Mouse (Mus musculus): Measurements from ENCODE around the gene Ypel3. TPM values are rescaled to one million over a fixed set of nuclear protein-coding genes. Genes with fewer than 3 reads are reported as not detected.

The Ypel3 gene
- polyA plus RNA-seq, 1 experiment from 2014 or later = 218 TPM

GRCm38 (mm10) chr7:126746798-126747197 is 30.0 kb upstream of the Ypel3 start:
- ATAC-seq (ENCODE audit: low FRiP score, low TSS enrichment) (no peak), DNase-seq (no peak)
- 51% methylated on average over 6 of the region's 6 CpGs for WGBS
- Histone ChIP-seq H3K36me3 (ENCODE audit: control insufficient read depth, insufficient read depth, low read length) (no peaks in the 10 kb centered on the region), H3K4me3 (replicated peaks; ENCODE audit: low read depth, low read length) (no peak overlapping the region), H3K4me1 (ENCODE audit: control insufficient read depth, insufficient read depth, low read length) (no peaks in the 10 kb centered on the region), H3K9ac (replicated peaks; ENCODE audit: low read length) (no peak overlapping the region), H3K4me2 (ENCODE audit: low read length) (no peak overlapping the region), H3K27ac (replicated peaks; ENCODE audit: low read depth, low read length) (no peak overlapping the region), H3K9me3 (ENCODE audit: control insufficient read depth, low read length) (no peaks in the 10 kb centered on the region), H3K27me3 (ENCODE audit: control insufficient read depth, insufficient read depth, low read length) (no peaks in the 10 kb centered on the region)

DNA sequence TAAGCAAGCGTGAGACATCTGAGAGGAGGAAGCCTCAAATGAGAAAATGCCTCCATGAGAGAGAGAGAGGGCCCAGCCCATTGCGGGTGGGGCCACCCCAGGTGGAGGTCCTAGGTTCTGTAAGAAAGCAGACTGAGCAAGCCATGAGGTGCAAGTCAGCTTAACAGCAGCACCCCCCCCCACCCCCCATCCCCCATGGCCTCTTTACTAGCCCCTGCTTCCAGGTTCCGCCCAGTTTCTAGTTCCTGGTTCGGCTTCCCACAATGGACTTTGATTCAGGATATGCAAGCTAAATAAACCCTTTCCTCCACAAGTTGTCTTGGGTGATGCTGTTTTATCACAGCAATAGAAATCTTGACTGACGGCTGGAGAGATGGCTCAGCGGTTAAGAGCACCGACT is 27.9 kb upstream of the Ypel3 start:
- ATAC-seq (ENCODE audit: low FRiP score, low TSS enrichment) (no peak), DNase-seq (no peak)
- no peaks in the 10 kb centered on the region for H3K36me3 ChIP-seq (ENCODE audit: control insufficient read depth, insufficient read depth, low read length)
- WGBS = 85% methylated on average over 7 of the region's 7 CpGs
- H3K27ac ChIP-seq (replicated peaks; ENCODE audit: low read depth, low read length) = no peak overlapping the region
- H3K27me3 ChIP-seq (ENCODE audit: control insufficient read depth, insufficient read depth, low read length) = no peaks in the 10 kb centered on the region
- no peak overlapping the region for H3K4me3 ChIP-seq (replicated peaks; ENCODE audit: low read depth, low read length)
- no peaks in the 10 kb centered on the region for H3K9me3 ChIP-seq (ENCODE audit: control insufficient read depth, low read length)
- no peak overlapping the region for H3K9ac ChIP-seq (replicated peaks; ENCODE audit: low read length)
- no peaks in the 10 kb centered on the region for H3K4me1 ChIP-seq (ENCODE audit: control insufficient read depth, insufficient read depth, low read length)
- no peak overlapping the region for H3K4me2 ChIP-seq (ENCODE audit: low read length)

GRCm38 (mm10) chr7:126749582-126750343 is 27.0 kb upstream of the Ypel3 start:
- ATAC-seq (ENCODE audit: low FRiP score, low TSS enrichment) (no peak), DNase-seq (no peak)
- Histone ChIP-seq H3K9me3 (ENCODE audit: control insufficient read depth, low read length) (no peaks in the 10 kb centered on the region), H3K27ac (replicated peaks; ENCODE audit: low read depth, low read length) (no peak overlapping the region), H3K4me3 (replicated peaks; ENCODE audit: low read depth, low read length) (no peak overlapping the region), H3K4me1 (ENCODE audit: control insufficient read depth, insufficient read depth, low read length) (no peaks in the 10 kb centered on the region), H3K27me3 (ENCODE audit: control insufficient read depth, insufficient read depth, low read length) (no peaks in the 10 kb centered on the region), H3K4me2 (ENCODE audit: low read length) (no peak overlapping the region), H3K9ac (replicated peaks; ENCODE audit: low read length) (no peak overlapping the region), H3K36me3 (ENCODE audit: control insufficient read depth, insufficient read depth, low read length) (no peaks in the 10 kb centered on the region)
- 95% methylated on average over 17 of the region's 17 CpGs for WGBS

DNA sequence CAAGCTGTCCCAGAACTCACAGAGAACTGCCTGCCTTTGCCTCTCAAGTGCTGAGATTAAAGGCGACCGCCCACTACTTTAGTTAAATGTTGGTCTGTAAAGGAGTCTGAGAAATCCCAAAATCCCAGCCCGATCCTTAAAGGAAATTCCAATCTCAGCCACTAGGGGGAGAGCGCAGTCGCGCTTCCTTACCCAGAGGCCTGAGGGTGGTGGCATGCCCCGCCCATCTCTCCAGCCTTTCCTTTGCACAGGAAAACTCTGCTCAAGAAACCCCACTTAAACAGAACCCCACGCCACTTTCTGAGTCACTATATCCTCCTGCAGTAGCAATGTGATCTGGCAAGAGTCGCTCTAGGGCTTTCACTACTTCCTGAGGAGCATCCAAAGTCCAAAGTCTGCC is 21.9 kb upstream of the Ypel3 start:
- H3K36me3 ChIP-seq (ENCODE audit: control insufficient read depth, insufficient read depth, low read length) = no peaks in the 10 kb centered on the region
- H3K4me1 ChIP-seq (ENCODE audit: control insufficient read depth, insufficient read depth, low read length) = no peaks in the 10 kb centered on the region; the same call in 1 of the 2 replicates
- no peak overlapping the region for H3K9ac ChIP-seq (replicated peaks; ENCODE audit: low read length)
- ATAC-seq (ENCODE audit: low FRiP score, low TSS enrichment) (peak; percentile 68; the same call in 1 of the 2 replicates), DNase-seq (peak; percentile 89)
- no peak overlapping the region for H3K27ac ChIP-seq (replicated peaks; ENCODE audit: low read depth, low read length)
- no peak overlapping the region for H3K4me2 ChIP-seq (ENCODE audit: low read length)
- no peaks in the 10 kb centered on the region for H3K9me3 ChIP-seq (ENCODE audit: control insufficient read depth, low read length)
- no peaks in the 10 kb centered on the region for H3K27me3 ChIP-seq (ENCODE audit: control insufficient read depth, insufficient read depth, low read length)
- no peak overlapping the region for H3K4me3 ChIP-seq (replicated peaks; ENCODE audit: low read depth, low read length)
- WGBS = under 1% methylated on average over 9 of the region's 9 CpGs

DNA sequence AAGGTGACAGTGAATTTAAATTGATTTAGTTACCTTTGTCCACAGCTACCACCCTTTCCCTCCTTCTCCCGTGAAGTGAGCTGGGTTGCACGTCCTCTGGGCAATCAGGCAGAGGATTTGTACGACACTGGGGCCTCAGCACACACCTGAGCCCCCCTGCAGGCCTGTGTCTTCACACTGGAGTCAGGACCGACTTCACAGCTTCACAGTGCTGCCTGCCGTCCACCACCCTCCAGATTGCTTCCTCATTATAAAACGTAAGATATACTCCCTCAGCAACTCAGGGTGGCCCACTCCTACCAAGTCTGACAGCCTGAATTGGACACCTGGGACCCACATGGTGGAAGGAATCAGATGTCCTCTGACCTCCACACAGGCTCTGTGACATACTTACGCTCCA is 18.2 kb upstream of the Ypel3 start:
- ATAC-seq (ENCODE audit: low FRiP score, low TSS enrichment) (no peak), DNase-seq (no peak)
- Histone ChIP-seq H3K27ac (replicated peaks; ENCODE audit: low read depth, low read length) (no peak overlapping the region), H3K9ac (replicated peaks; ENCODE audit: low read length) (no peak overlapping the region), H3K4me2 (ENCODE audit: low read length) (0 out of 2 replicates have a peak overlapping the region, but pooled peaks have one; percentile 88), H3K27me3 (ENCODE audit: control insufficient read depth, insufficient read depth, low read length) (no peaks in the 10 kb centered on the region), H3K36me3 (ENCODE audit: control insufficient read depth, insufficient read depth, low read length) (peaks cover 14% of the 10 kb centered on the region), H3K4me3 (replicated peaks; ENCODE audit: low read depth, low read length) (no peak overlapping the region), H3K9me3 (ENCODE audit: control insufficient read depth, low read length) (no peaks in the 10 kb centered on the region), H3K4me1 (ENCODE audit: control insufficient read depth, insufficient read depth, low read length) (peaks cover 15% of the 10 kb centered on the region)
- whole genome bisulfite sequencing = 67% methylated on average over 7 of the region's 7 CpGs

DNA sequence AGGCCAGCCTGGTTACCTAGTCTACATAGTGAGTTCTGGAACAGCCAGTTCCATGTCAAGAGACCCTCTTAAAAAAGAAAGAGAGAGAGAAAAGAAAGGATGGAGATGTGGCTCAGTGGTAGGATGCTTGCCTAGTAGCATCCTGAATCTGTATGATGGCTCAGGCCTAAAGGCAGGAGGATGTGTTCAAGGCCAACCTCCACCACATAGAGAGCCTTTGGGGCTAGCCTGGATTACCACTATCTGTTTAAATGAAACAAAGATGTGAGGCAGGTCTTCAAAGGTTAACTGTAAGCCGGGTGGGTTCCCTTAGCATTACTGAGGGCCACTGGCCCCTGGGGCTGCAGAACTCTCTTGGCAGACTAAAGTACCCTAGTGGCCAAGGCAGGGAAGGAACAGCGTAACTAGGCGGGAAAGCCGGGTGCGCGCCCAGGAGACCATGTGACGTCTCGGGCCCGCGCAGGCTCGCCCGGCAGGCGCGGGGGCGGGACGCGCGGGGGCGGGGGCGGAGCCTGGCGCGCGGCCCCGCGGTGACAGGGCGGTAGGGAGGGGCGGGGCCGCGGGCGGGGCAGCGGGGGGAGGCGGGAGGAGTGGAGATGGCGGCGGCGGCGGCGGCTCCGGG is 17.6 kb upstream of the Ypel3 start, which contains the start of gene Mapk3:
TSS of gene Mapk3 (plus strand) at position 552 of the 622 bp plus-strand sequence.
- 2% methylated on average over 29 of the region's 38 CpGs for WGBS
- Histone ChIP-seq H3K4me1 (ENCODE audit: control insufficient read depth, insufficient read depth, low read length) (peaks cover 15% of the 10 kb centered on the region), H3K4me2 (ENCODE audit: low read length) (peak within 1 kb of the TSS; percentile 88), H3K9me3 (ENCODE audit: control insufficient read depth, low read length) (no peaks in the 10 kb centered on the region), H3K9ac (replicated peaks; ENCODE audit: low read length) (peak within 1 kb of the TSS; percentile 70), H3K27ac (replicated peaks; ENCODE audit: low read depth, low read length) (peak within 1 kb of the TSS; percentile 87), H3K4me3 (replicated peaks; ENCODE audit: low read depth, low read length) (peak within 1 kb of the TSS; percentile 61), H3K27me3 (ENCODE audit: control insufficient read depth, insufficient read depth, low read length) (no peaks in the 10 kb centered on the region), H3K36me3 (ENCODE audit: control insufficient read depth, insufficient read depth, low read length) (peaks cover 20% of the 10 kb centered on the region)
- peak; percentile 61 for ATAC-seq (ENCODE audit: low FRiP score, low TSS enrichment)
- DNase-seq = peak; percentile 96

DNA sequence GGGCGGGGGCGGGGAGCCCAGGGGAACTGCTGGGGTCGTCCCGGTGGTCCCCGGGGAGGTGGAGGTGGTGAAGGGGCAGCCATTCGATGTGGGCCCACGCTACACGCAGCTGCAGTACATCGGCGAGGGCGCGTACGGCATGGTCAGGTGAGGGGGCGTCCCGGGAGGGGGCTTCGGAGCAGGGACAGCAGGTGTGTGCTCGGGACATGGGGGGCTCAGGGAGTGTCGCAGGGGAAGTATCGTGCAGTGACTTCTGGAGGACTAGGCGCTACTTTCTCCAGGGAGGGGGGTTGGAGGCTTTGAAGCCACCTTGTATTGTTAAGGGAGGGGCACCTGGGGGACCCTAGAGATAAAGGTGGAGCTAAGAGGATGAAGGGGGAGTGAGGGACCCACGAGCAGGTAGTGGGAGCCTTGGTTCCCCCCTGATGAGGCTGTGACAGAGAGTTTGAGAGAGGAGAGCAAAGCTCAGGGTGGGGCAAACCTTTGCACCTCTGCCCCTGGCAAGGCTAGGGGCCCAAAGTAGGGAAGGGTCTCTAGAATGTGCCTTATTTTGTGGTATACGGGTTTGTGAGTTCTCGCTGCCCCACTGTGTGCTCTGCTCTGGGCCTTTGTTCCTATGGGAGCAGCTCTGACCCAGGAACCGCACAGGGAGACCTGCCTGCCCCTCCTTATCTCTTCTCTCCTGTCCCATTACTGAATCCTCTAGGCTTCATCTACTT is 16.9 kb upstream of the Ypel3 start:
- peak overlapping the region; percentile 87 for H3K27ac ChIP-seq (replicated peaks; ENCODE audit: low read depth, low read length)
- DNase-seq (no peak), ATAC-seq (ENCODE audit: low FRiP score, low TSS enrichment) (peak; percentile 68)
- H3K27me3 ChIP-seq (ENCODE audit: control insufficient read depth, insufficient read depth, low read length) = no peaks in the 10 kb centered on the region
- H3K4me1 ChIP-seq (ENCODE audit: control insufficient read depth, insufficient read depth, low read length) = peaks cover 15% of the 10 kb centered on the region
- peak overlapping the region; percentile 61 for H3K4me3 ChIP-seq (replicated peaks; ENCODE audit: low read depth, low read length)
- H3K9ac ChIP-seq (replicated peaks; ENCODE audit: low read length) = peak overlapping the region; percentile 70
- WGBS = under 1% methylated on average over 24 of the region's 24 CpGs
- H3K9me3 ChIP-seq (ENCODE audit: control insufficient read depth, low read length) = no peaks in the 10 kb centered on the region
- peaks cover 27% of the 10 kb centered on the region for H3K36me3 ChIP-seq (ENCODE audit: control insufficient read depth, insufficient read depth, low read length)
- H3K4me2 ChIP-seq (ENCODE audit: low read length) = peak overlapping the region; percentile 88

- Histone ChIP-seq H3K27me3 (ENCODE audit: control insufficient read depth, insufficient read depth, low read length) (no peaks in the 10 kb centered on the region), H3K9me3 (ENCODE audit: control insufficient read depth, low read length) (no peaks in the 10 kb centered on the region), H3K27ac (replicated peaks; ENCODE audit: low read depth, low read length) (peak overlapping the region; percentile 87), H3K9ac (replicated peaks; ENCODE audit: low read length) (peak overlapping the region; percentile 70), H3K36me3 (ENCODE audit: control insufficient read depth, insufficient read depth, low read length) (peaks cover 33% of the 10 kb centered on the region), H3K4me2 (ENCODE audit: low read length) (peak overlapping the region; percentile 88), H3K4me3 (replicated peaks; ENCODE audit: low read depth, low read length) (peak overlapping the region; percentile 61), H3K4me1 (ENCODE audit: control insufficient read depth, insufficient read depth, low read length) (peaks cover 15% of the 10 kb centered on the region)
- peak; percentile 9; the same call in 1 of the 2 replicates for ATAC-seq (ENCODE audit: low FRiP score, low TSS enrichment)
- peak; percentile 61 for DNase-seq
- 16% methylated on average over 3 of the region's 3 CpGs for WGBS
These were observed 16.4 kb upstream of the Ypel3 start for GRCm38 (mm10) chr7:126760391-126760802.

All from midbrain, embryonic 14.5 days (tissue).